Mouse (Mus musculus): ENCODE measurements at regions not wholly inside any gene's neighbourhood (a gene's known extent, or its start where the extent isn't known, plus 50 kb on each side); places are given as distances from the start of the nearest gene placed in this dataset.

DNA sequence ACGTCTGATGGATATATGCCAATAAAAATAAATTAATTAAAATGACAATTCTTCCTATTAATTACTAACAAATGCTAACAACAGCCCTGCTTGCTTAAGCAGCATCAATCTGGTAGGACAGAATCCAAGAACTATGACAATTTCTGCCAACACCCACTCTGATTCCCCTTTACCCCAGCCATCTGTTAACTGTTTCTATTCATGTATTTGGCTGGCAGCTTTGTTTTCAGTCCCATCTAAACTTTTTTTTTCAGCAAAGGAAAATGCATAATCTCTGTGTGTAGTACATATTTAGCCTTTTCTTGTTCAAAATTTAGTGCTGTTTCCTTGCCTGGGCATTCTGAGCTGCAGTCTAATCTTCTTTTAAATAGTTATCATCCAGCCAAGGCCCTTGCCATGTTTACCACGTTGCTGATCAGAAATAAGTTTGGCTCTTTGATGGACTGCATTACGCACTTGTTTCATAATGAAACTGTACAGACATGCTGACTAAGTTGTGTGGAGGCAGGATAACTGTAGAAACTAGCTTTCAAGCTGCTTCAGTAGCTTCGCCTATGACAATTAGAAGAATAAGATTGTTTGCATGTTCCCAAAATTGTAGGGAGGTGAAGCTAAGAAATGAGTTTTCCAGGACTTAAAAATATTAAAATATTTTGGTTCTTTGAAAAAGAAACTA is 67.6 kb downstream of the 4930550L24Rik start:
- DNase-seq (ENCODE audit: low spot score in 2 of 2), result peak; percentile 18 to 20
